Mouse (Mus musculus): ENCODE data around the gene Vkorc1l1.

DNA sequence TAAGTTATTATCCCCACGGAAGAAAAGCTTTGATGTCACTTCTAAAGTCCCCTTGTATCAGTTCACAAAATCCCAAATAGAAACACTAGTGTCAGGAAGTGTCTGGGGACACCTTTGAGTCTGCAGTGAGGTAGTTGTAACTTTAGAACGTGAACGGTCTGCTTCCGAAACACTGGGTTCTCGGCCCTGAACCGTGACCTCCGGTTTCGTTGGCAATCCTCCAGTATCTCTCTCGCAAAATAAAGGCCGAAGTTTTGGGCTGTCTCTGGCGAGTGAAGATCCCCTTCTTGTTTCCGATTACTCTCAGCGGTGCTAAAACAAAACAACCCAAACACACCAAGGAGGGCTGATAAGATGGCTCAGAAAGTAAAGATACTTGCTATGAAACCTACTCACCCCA, 47.6 kb downstream of the Vkorc1l1 start:
- TF ChIP-seq POLR2A (IDR thresholded peaks at IDR 0.05; ENCODE audit: low read depth, low read length) (no peak), CTCF (IDR thresholded peaks at IDR 0.05; ENCODE audit: extremely low read depth, insufficient read depth, insufficient read length, insufficient replicate concordance) (no peak)
